Mouse (Mus musculus) layer of hippocampus, adult 9-10 months (tissue): ENCODE data around the gene Sost.
"Not testable (repeated sequence)": the region's sequence is repeated elsewhere in the genome, so short reads cannot be mapped to it uniquely, and the experiment has no call there.

Experiments used
- DNase-seq: peaks from one replicate; pipeline ENCODE4 v3.0.0; 2022; ENCODE audit warnings: low spot score

The Sost gene

GRCm38 (mm10) chr11:101966965-101967614 is at the start of gene Sost:
TSS of gene Sost (minus strand) at chr11:101967015.
- no peak for DNase-seq

GRCm38 (mm10) chr11:102016136-102016535 is 49.3 kb upstream of the Sost start:
- DNase-seq: no peak

- no peak for DNase-seq
Measured at GRCm38 (mm10) chr11:102015472-102015871, 48.7 kb upstream of the Sost start.

GRCm38 (mm10) chr11:102013201-102013600 is 46.4 kb upstream of the Sost start:
- DNase-seq: no peak

DNA sequence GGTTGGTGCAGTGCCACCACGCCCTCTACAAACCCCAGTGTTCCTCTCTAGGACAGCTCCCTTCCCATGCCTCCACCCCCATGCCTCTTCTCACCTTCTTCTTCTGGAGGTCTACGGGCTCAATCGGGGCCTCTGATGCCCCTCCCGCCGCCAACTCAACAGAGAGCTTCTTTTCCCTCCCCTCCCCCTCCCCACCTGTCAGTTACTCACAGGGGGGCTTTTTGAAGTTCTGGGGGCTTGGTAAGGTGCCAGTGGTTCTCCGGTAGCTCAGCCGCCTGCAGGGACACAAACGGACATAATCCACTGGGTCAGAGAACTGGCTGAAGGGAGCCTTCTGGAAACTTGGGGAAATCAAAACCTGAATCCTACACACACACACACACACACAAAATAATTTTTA is 44.7 kb upstream of the Sost start:
- no peak for DNase-seq

GRCm38 (mm10) chr11:102010140-102010539 is 43.3 kb upstream of the Sost start:
- DNase-seq: no peak

GRCm38 (mm10) chr11:102008954-102009637 is 42.3 kb upstream of the Sost start:
- no peak for DNase-seq

- no peak for DNase-seq
Measured at GRCm38 (mm10) chr11:102008372-102008771, 41.6 kb upstream of the Sost start.

- no peak for DNase-seq
Measured at GRCm38 (mm10) chr11:102006688-102007087, 39.9 kb upstream of the Sost start.

GRCm38 (mm10) chr11:102006271-102006670 is 39.5 kb upstream of the Sost start:
- no peak for DNase-seq

GRCm38 (mm10) chr11:102004251-102004650 is 37.4 kb upstream of the Sost start:
- no peak for DNase-seq

DNA sequence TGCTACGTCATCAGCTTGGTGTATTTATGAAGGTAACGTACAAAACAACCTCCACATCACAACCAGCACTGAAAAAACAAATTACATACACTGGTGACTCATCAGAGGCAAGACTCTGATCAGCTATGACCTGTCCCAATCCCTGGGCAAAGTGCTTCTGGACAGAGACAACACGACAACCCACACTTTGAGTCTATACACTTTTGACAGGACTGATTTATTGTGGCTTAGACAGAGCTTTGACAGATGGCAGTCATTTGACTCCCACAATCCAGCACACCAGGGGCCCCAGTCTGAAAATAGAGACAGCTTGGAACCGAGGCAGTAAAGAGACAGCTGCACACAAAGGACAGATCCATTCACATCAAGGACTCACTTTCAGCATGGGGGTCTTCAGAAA is 32.7 kb upstream of the Sost start:
- no peak for DNase-seq

GRCm38 (mm10) chr11:101998258-101998657 is 31.4 kb upstream of the Sost start:
- no peak for DNase-seq

- no peak for DNase-seq
Measured at GRCm38 (mm10) chr11:101995938-101996337, 29.1 kb upstream of the Sost start.

DNA sequence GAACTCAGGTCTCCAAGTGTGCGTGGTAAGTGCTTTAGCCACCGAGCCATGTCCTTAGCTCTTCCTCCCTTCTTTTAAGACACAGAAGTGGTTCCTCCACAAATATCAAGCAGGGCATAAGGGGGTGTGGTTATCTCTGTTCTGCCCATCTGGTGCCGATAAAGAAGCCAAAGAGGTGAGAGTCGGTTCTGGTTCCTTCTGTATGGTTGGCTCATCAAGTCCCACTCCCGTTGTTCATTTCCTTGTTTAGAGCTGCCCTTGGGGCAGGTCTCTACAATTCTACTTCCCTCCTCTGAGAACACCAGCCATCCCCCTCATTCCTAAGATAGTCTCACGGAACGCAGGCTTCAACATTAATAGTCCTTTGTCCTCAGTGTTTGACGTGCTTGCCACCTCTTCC is 27.3 kb upstream of the Sost start:
- no peak for DNase-seq

DNA sequence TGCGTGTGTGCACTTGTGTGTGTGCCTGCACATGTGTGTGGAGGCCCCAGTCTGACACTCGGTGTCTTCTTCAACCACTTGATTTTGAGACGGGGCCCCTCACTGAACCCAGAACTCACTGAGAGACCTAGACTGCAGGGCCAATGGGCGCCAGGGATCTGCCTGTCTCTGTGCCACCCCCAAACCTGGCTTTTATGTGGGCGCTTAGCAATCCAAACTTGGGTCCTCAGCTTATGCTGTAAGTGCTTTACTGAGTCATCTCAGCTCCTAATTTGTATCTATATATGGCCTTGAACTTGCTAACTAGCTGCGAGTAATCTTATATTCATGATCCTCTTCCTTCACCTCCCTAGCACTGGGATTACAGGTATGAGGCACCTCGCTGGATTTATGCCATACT is 25.6 kb upstream of the Sost start:
- DNase-seq: no peak

- no peak for DNase-seq
Measured at GRCm38 (mm10) chr11:101991813-101992212, 25.0 kb upstream of the Sost start.

- no peak for DNase-seq
Measured at GRCm38 (mm10) chr11:101990244-101990643, 23.4 kb upstream of the Sost start.

DNA sequence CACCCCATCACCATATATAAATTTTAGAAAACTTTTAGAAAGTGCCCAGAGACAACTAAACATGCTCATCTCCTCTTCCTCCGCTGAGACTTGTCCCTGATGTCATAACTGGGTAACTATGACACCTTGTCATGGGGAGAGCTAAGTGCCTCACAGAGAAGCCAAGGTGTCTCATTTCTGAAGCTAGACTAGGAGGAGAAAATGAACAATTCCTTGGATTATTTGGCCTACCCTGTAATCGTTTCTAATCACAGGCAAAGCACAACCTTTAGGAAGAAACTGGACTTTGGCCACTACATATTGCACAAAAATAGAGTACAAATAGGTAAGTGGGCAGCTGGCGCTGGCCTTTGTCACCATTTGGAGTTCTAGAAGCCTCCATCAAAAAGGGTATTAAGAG is 20.1 kb upstream of the Sost start, which contains the start of gene Dusp3:
Dusp3 (minus strand) TSS at position 101 of the 400 bp plus-strand sequence.
- DNase-seq: no peak

DNA sequence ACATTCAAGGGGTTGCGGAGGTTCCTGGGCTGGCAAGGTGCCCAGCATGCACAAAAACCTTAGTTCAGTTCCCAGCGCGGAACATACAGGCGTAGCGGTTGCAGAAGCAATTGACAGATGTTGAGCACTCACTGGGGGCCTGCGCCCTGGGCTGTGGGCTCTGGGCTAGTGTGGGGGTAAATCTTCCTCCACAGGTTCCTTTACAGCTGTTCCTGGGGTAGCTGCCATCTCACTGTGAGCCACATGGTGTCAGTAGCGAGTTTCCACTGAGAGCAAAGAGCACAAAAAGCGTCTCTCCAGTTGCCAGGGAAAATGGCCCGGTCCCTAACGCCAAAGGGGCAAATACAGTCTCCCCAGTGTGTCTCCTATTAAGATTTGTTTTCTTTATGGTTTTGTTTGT is 19.2 kb upstream of the Sost start:
- peak; percentile 89 for DNase-seq

DNA sequence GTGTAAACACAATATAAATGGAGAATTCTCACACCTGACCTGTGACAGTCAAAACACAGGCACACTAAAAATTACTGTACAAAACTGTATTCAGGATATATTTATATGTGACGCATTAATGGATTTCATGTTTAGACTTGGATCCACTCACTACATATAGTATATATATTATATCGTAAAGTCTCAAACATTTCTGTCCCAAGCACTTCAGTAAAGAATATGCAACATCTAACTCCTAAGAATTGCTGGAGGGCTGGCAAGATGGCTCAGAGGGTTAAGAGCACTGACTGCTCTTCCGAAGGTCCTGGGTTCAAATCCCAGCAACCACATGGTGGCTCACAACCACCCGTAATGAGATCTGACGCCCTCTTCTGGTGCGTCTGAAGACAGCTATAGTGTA is 18.6 kb upstream of the Sost start:
- not testable (repeated sequence) for DNase-seq

- DNase-seq: peak; percentile 94
Measured at GRCm38 (mm10) chr11:101984054-101985025, 17.5 kb upstream of the Sost start, which contains the start of gene Cfap97d1. TSS of gene Cfap97d1 (plus strand) at chr11:101984279.
